Mouse (Mus musculus): ENCODE results near the gene Map2k5. TPM values are rescaled to one million over a fixed set of nuclear protein-coding genes. Genes with fewer than 3 reads are reported as not detected.

The Map2k5 gene
- polyA plus RNA-seq, 1 experiment: 27.9 TPM

DNA sequence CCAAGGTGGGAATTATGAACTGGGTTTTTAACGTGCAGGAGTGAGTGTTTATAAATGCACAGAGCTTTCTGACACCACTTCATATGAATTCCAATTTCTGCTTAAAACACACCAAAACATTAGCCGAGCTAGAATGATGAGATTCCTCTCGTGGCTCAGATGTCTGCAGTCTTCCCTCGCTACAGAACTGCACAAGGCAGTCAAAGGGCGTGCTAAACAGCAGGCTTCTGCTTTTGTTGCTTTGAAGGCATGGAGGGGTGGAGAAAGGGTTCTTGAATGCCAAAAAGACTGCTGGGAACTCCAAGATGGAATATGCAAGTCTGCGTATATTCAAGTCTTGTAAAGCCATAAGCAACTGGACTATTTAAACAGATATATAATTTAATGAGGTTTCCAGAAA is 38.4 kb downstream of the Map2k5 start:
- no peak for DNase-seq (ENCODE audit: low read depth)

DNA sequence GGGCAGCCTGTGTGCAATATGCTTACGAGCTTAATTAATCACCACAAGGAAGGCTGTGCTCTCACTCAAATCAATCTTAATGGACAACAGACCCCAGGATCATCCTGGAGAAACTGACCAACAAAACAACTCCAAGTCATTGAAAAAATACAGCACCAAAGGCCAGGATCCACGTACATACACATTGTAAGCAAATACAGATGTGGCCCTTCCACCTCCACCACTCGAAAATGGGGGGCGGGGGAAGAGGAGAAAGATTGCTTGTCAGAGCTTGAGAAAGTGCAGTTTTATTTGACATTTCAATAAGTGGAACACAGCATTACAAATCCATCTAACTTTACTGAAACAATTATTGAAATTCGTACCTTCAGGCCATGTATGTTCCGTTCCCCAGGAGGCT is 39.0 kb downstream of the Map2k5 start:
- no peak for DNase-seq (ENCODE audit: low read depth)

DNA sequence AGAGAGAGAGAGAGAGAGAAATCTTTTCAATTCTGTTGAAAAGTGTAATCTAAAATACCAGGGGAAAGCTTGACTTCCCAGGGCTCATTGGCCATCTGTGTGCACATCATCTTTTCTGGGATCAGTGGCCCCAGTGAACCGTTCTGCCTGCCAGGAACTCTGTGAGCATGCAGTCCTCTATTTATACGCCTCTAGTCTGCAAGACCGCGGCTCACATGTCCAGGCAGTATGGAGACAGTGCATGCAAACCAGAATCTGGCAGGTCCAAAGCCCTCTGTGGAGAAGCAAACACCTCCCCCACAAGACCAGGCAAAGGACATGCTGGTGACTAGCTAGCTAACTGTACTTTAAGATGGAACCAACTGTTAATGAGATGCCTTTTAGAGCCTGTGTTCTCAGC is 41.9 kb downstream of the Map2k5 start:
- DNase-seq (ENCODE audit: low read depth): no peak

DNA sequence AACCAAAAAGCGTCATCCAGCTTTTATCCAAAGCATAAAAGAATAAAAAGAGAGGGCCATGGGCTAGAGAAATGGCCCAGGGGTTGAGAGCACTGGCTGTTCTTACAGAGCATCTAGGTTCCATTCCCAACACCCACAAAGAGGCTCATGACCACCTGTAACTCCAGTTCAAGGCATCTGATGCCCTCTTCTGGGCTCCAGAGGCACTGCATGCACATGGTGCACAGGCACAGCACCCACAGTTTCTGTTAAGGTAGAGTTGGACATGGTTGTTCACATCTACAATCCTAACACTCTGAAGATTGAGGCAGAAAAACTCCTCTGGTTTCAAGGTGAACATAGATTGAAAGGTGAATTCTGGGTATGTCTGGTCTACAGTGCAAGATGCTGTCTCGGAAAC is 44.6 kb downstream of the Map2k5 start:
- no peak for DNase-seq (ENCODE audit: low read depth)

DNA sequence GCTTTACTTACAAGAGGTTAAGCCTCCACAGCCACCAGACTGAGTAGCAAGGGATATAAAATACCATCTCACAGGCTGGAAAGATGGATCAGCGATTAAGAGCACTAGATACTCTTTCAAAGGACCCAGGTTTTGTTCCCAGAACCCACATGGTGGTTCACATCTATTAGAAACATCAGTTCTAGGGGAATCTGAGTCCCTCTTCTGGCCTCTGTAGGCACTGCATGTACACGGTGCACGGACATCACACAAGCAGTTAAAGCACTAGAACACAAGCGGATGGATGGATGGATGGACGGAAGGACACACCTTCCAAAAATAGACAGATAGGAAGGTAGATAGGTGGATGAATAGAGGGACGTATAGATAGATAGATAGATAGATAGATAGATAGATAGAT is 46.5 kb downstream of the Map2k5 start:
- no peak for DNase-seq (ENCODE audit: low read depth)

DNA sequence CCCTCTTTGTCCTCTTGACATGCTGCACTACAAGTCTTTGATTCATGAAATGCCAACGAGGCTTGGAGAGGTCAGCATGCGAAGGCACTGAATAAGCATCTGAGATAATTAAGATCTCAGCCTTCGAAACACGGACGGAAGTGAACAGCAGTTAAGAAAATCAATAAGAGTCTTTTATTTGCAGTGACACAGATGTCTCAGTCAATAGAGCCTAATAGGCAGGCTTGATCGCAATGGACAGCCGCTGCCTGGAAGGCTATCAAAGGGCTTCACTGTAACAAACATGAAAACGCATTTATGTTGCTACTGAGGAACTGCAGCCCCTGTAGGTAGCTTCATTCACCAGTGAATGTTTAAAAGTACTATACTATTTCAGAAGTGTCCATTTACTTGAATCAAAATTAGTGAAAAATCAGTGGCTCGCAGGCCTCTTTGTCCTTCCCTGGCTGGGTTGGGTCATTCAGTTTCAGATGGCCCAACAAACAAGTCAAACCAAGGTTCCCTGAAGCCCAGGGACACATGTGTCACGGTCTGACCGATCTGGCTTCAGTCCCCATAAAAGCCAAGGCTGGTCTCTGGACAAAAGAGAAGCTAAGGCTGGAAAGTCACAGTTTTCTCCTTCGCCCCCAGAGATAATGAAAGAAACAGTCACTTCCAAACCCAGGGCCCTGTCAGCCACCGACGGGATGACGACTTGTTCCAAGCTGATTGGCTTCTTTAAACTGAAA is 48.6 kb downstream of the Map2k5 start:
- DNase-seq (ENCODE audit: low read depth): no peak

DNA sequence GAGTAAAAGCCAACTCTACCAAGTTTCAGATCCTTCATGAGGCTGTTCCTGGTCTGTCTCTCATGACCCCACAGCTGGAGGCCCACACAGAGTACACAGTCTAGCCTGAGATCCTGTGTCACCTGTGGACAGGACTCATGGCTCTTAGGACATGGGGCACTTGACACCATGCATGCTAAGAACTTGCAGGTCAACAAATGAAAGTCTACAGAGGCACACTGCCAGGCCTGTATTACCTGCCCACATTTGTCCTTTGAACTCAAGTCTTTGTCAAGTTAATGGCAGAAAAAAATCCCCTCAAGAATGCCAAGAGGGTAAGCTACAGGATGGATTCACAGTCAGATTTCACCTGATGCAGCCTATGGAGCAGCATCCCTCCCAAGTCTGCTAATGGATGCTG is 62.5 kb downstream of the Map2k5 start:
- no peak for DNase-seq (ENCODE audit: low read depth)

DNA sequence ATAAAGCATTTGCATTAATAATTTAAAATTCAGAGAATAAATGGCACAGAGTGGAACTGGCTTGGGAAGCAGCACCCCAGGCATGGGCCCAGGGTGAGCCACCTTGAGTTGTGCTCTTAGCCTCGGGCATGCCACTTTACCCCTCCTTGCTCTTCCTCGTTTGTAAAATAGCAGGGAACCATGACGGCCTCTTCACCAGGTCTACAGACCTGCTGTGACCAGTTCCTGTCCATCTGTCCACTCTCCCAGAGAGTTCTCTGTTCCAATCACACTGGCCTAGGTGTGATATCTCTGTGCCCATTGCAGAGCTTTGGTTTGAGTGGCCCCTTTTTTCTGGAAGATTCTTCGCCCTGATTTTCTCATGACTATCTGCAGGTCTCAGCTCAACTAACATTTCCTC is 63.6 kb downstream of the Map2k5 start:
- DNase-seq (ENCODE audit: low read depth): no peak

DNA sequence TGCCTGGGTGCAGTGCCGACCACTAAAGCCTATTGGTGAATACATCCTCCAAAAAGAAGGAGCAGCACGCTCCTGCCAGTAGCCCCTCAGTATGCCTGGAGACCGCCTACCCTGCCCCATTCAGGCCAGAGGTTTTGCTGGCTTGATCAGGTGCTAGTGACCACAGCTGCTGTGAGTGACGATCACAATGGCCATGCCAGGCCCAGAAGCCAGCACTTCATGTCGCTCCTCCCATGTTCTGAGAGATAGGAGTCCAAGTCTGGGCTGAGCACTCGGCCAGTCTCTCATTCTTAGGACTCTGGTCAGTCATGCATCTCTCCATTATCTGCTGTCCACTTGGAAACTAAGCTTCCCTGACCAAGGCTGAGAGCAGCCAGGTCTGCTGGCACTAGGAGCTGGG is 67.7 kb downstream of the Map2k5 start:
- no peak for DNase-seq (ENCODE audit: low read depth)

DNA sequence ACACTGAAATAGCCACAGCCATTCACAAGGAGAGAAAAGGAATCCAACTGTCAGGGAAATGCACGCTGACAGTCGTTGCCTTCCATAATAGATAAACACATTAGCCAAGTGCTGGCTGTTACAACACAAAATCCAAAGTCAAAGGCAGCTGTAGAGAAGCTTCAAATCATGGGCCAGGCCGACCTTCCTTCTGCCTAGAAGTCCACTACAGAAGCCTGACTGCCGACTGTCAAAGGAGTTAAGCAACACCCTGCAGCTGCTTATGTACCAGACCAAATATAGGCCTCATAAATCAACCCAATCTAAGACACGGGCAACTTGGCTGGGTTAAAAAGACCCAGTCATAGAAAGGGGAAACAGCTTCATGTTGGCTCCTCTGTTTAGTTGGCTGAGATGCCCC is 68.7 kb downstream of the Map2k5 start:
- DNase-seq (ENCODE audit: low read depth): no peak

DNA sequence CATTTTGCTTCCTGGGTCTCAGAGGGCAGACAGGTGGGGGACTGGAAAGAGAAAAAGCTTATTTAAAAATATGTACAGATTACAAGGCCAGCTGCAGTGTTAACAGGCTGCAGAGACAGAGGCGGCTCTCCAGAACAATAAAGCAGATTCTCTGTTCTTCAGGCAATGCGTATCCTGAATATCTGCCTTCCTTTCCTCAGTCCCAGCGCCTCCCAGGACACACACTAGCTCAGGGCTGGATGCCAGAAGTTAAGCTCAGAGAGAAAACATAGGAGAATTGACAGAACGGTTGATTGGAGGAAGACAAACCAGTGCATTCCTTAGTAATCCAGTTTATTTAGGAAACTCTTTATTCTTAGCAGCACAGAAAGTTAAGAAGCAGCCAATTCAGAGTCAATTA is 69.3 kb downstream of the Map2k5 start:
- DNase-seq (ENCODE audit: low read depth): no peak

DNA sequence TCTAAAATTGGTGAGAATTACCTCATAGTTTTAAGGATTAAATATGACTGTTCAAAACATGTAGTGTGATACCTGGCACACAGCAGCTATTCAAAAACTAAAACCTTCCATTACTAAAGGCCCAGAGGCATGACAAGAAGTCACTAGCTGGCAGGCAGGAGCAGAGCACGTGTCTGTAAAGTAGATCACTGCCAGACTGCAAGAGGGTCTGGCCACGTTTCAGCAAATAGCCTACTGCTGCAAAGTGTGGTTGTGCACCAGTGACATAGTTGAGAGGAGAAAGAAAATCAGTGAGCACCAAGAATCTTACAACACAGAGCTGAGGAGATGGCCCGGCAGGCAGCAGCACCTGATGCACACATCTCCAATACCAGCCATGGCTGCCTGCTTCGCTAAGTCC is 75.2 kb downstream of the Map2k5 start:
- DNase-seq (ENCODE audit: low read depth): no peak

DNA sequence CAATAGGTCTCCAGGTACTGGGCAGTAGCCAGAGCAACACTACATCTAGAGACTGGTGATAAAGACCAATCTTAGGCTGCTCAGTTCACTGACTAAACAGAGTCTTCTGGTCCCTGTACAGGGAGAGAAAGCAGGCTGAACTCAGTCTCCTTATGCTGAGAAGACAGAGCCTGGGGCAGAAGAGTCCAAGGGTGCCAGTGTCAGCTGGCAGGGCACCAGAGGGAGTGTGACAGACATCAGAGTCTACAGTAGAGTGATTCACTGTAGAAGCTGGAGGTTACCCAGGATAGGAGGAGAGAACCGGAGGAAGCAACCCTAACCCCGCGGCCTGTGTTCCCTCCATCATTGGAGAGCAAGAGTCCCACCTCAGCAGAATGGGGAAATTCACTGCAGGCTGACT is 79.0 kb downstream of the Map2k5 start:
- no peak for DNase-seq (ENCODE audit: low read depth)

DNA sequence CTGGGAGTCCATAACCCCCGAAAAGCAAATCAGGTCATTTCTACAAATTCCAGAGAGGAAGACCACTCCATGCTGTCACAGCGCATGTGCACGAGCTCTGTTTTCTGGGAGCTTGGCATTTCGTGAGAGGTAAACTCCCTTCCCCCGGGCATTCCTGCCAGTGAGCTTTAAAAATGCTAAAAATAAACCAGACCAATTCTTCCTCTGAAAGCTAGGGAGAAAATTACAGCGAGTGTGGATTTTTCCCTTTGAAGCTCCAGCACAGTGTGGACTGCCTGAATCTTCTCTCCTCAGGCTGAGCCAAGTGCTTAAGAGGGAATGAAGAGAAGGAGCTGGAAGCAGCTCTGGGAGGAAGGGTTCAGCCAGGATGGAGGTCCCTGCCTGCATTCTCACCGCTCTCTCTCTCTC is 82.1 kb downstream of the Map2k5 start:
- no peak for DNase-seq (ENCODE audit: low read depth)

DNA sequence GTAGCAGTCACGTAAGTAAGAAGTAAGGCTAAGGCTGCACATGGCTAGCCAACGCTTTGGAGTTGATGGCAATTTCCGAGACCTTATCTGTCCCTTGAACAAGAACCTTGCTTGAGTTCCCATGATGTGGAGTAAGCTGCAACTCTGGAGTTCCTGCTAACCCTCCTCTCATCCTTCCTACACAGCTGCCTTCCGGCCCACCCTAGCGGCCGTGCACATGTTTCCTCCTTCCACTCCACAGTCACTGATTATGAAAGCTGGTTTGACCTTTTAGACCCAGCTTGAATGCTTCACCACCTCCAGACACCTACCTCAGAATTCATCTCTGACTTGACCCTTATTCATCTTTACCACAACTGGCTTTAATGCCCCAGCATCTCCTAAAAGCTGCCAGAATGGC is 82.9 kb downstream of the Map2k5 start:
- no peak for DNase-seq (ENCODE audit: low read depth)

DNA sequence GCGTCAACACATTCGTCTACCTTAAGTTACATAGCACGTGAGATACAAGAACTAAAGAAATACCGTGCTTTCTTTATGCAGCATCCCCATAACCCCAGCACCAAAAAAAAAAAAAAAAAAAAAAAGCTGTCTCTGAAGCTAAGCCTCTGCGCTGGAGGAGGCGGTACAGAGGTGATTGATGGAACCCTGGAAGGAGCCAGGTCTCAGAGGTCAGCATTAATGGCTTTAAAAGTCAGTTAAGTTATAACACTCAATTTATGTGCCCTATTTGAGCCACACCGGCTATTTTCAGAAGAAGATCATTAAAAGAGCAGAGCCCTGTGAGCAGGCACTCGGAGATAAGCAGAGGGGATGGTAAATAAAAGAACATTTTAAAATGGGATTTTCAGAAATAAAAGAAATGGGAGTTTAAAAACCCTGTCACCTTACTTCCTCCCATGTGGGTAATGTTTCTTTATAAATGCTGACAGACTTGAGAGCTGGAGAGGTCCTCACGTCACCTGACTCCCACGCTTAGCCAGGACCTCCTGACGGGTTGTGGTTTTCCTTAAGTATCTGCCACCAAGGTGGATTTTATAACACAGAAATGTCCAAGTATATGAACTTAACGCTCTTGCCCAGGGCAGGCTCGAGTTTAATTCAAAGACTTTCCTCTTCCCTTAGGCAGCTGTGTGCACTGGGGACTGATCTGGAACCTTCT is 83.8 kb downstream of the Map2k5 start:
- no peak for DNase-seq (ENCODE audit: low read depth)

DNA sequence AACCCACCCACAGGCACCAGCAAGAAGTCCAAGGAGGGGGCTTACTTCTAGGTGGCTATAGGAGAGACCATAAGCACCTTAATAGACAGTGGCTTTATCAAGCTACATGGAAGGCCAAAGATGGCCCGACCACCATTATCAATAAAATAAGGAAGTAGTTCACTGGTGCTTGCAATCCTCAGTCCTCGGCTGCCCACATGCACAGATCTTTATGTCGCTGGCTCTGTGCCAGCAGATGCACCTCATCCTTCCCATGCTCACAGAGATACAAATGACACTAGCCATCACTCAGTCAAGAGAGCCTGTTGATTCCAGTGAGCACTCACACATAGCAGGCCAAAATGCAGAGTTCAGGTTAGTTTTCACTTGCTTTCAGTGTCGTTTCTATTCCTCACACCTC is 89.0 kb downstream of the Map2k5 start:
- no peak for DNase-seq (ENCODE audit: low read depth)

DNA sequence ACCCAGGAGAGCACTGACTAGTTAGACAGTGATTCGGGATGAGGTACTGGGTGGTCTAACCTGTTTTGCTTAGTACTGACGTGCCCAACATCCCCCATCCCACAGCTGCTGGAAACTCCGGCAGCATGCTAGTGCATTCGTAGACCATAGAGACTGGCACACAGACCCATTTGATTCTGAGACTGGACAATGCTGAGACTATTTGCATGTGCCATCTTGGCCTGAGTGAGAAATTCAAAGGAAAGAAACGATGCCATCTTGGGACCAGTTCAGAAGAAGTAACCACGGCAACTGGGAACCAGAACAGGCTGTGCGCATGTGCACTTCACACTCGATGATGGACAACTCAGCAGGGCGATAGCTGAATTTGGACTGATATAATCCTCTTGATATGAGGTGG is 93.3 kb downstream of the Map2k5 start:
- DNase-seq (ENCODE audit: low read depth): no peak

DNA sequence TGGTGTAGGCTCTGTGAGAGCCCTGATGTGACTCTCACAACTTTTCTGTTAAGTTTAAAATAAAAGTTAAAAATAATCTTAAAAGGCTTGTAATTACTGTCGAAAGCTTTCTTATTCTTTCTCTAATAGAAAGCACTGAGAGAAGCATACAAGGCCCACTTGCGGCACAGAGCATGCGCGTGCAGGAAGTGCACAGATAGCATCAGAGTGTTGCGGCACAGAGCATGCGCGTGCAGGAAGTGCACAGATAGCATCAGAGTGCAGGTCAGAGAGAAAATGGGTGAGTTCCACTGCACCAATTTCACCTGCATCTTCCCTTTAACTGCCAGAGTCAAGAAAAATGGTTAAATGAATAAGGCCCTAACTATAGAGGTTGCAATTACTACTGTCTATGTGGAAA is 95.7 kb downstream of the Map2k5 start:
- no peak for DNase-seq (ENCODE audit: low read depth)

DNA sequence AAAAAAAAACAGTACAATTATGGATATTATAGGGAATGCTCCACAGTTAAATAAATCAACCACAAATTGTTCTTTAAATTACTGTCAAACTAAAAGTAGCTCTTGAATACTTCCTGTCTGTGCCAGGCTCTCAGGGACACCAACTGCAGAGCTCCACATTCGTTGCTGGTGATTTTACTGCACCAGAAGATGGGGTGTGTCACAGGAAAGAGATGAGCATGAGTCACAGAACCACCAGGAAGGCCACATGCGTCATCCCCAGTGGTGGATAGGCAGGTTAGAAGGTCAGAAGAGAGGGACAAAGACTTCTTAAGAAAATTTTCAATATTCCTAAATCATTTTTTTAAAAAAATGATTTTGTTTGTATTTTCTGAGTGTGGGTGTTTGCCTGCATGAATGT is 96.6 kb downstream of the Map2k5 start:
- no peak for DNase-seq (ENCODE audit: low read depth)

DNA sequence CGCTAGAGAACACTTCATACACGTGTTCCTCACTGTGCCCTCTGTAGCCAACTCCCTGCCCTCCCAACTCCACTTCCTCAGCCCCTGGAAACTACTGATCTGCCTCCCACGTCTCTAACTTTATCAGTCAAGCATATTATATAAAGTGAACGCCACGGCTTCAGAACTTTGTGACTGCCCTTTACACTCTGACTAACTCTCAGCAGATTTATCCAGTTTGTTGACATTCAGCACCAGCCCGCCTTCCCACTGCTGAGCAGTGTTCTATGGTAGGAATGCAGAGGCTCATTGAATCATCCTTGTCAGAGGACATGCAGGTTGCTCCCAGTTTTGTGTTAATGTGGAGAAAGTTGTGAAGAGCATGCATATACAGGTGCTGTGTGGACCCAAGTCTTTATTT is 103.9 kb downstream of the Map2k5 start:
- DNase-seq (ENCODE audit: low read depth): no peak

DNA sequence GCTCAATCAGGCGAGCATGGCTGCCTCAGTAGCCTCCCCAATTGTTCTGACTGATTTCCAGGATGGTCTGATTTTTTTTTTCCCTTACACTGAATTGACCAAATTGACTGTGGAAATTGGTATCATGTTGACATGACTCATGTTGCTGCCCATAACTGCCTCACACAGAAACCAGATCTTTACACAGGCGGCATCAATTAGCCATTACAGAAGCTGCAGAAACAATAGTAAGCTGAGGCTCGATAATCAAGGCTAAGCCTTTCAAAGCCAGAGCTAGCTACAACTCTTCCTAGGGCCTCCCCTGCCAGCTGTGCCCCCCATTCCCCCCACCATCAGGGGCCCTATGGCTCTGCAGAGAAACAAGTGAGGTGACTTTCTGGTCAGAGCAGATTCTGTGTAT is 107.9 kb downstream of the Map2k5 start:
- no peak for DNase-seq (ENCODE audit: low read depth)

DNA sequence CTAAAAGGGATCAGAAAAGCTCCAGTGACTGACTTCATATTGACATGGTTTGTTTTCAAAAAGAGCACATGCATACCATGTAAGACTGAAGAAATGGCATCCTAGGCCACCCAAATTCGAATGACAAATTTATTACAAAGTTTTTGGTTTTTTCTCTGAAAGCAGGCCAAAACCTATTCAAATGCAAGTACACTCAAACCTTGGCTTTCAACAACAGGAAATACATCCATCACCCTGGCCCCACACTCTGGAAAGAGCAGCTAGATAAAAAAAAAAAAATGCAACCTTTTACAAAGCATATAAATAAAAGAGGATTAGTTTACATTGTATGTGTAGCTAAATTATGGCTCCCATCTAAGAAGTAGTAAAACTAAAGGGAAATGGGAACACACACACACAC is 114.5 kb downstream of the Map2k5 start:
- DNase-seq (ENCODE audit: low read depth): no peak

DNA sequence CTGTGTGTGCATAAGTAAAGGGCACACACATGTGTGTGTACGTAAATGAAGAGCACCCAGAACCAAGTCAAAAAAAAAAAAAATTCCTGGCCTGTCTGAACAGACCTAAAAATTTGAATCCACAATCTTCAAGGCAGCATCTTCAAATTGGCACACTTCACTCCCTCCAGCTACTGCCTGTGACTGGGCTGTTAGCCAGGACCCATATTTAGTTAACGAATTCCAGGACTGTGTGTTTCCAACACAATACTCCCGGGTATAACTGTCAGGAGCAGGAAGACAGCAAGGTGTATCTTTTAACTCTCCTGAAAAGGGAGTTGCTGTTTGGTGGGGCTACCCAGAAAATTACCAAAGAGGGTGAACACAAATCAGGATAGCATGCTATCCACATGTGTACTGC is 118.9 kb downstream of the Map2k5 start:
- no peak for DNase-seq (ENCODE audit: low read depth)

All from gonadal fat pad, adult 2 months (tissue).